Mouse (Mus musculus): ENCODE measurements around the gene 4930415O20Rik. TPM values are rescaled to one million over a fixed set of nuclear protein-coding genes. Genes with fewer than 3 reads are reported as not detected.

Gene 4930415O20Rik
- polyA plus RNA-seq, 1 experiment from 2014 or later: 0.30 TPM

DNA sequence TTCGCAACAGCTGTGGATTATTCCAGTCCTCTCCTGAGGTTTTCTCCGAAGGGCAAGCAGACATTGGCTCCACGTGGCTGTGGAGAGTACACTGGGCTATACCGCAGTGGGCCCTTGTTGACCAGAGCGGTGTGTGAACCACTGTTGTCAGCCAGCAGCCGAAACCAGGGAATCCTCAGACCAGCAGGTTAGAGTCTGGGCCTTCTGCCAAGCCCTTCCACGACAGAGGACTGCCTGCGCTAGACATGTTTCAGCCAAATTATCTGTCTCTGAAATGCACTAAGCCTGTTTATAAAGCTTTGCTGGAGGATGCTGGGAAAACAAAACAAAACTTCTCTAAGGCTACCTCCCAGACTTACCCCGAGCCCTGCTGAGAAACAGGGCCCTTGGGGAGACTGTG, 43.7 kb downstream of the 4930415O20Rik start:
- no peaks in the 10 kb centered on the region for H3K36me3 ChIP-seq (ENCODE audit: insufficient read depth, low read length)
- H3K9me3 ChIP-seq (replicated peaks; ENCODE audit: low read length): no peaks in the 10 kb centered on the region
- no peak for ATAC-seq (replicated peaks; ENCODE audit: low FRiP score, low read depth)
- 0 out of 2 replicates have a peak, but pooled peaks cover 6% of the 10 kb centered on the region for H3K4me1 ChIP-seq (replicated peaks; ENCODE audit: insufficient read depth, low read length)
- TF ChIP-seq CTCF (IDR thresholded peaks at IDR 0.05; ENCODE audit: low read depth): no peak
- no peak overlapping the region for H3K9ac ChIP-seq (ENCODE audit: low read depth, low read length)
- peak overlapping the region; percentile 63 for H3K27ac ChIP-seq
- no peak overlapping the region for H3K4me3 ChIP-seq (replicated peaks; ENCODE audit: low read depth, low read length)
- no peak for DNase-seq (ENCODE audit: low spot score)
- H3K27me3 ChIP-seq (ENCODE audit: insufficient read depth, low read length): no peaks in the 10 kb centered on the region
- no peak overlapping the region for H3K4me2 ChIP-seq (ENCODE audit: low read length)
- WGBS: 61% methylated on average over 9 of the region's 9 CpGs

DNA sequence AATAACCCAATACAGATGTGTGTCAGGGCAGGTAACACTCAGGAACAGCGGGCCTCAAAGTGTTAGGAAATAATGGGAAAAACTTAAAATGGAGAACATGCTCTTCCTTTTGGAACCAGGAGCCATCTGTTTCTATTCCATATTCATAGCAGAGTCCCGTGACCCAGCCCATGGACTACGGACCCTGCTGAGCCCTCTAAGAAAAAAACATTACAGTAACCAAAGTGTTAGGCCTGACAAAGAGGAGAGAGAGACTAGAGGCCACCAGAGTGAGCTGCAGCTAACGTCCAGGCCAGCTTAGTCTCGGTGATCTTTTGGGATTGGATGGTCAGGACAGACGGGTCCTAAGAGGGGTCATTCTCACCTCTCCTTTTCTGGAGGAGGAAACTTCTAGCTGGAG, 44.2 kb downstream of the 4930415O20Rik start:
- Histone ChIP-seq H3K4me1 (replicated peaks; ENCODE audit: insufficient read depth, low read length) (0 out of 2 replicates have a peak, but pooled peaks cover 6% of the 10 kb centered on the region), H3K27me3 (ENCODE audit: insufficient read depth, low read length) (no peaks in the 10 kb centered on the region), H3K9me3 (replicated peaks; ENCODE audit: low read length) (no peaks in the 10 kb centered on the region), H3K27ac (peak overlapping the region; percentile 63), H3K9ac (ENCODE audit: low read depth, low read length) (no peak overlapping the region), H3K36me3 (ENCODE audit: insufficient read depth, low read length) (no peaks in the 10 kb centered on the region), H3K4me2 (ENCODE audit: low read length) (no peak overlapping the region), H3K4me3 (replicated peaks; ENCODE audit: low read depth, low read length) (no peak overlapping the region)
- DNase-seq (ENCODE audit: low spot score) (no peak), ATAC-seq (replicated peaks; ENCODE audit: low FRiP score, low read depth) (peak; percentile 67; the same call in 1 of the 2 replicates)
- 54% methylated on average over 6 of the region's 6 CpGs for WGBS
- TF ChIP-seq CTCF (IDR thresholded peaks at IDR 0.05; ENCODE audit: low read depth): no peak

DNA sequence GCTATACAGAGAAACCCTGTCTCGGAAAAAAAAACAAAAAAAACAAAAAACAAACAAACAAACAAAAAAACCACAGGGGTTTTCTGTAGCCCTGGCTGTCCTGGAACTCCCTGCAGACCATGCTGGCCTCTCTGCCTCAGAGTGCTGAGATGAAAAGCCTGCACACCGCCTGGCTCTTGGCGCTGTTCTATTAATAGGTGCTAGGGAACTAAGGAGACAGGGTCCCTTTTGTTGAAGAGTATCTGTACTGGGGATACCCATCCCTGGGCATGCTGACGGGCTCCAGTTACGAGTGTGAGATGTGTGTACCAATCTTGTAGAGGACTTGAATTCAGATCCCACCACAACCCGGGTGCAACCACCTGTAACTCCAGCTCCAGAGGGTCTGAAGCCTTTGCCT, 44.9 kb downstream of the 4930415O20Rik start:
- ATAC-seq (replicated peaks; ENCODE audit: low FRiP score, low read depth) (no peak), DNase-seq (ENCODE audit: low spot score) (no peak)
- Histone ChIP-seq H3K4me3 (replicated peaks; ENCODE audit: low read depth, low read length) (no peak overlapping the region), H3K4me2 (ENCODE audit: low read length) (no peak overlapping the region), H3K27ac (no peak overlapping the region), H3K36me3 (ENCODE audit: insufficient read depth, low read length) (no peaks in the 10 kb centered on the region), H3K27me3 (ENCODE audit: insufficient read depth, low read length) (no peaks in the 10 kb centered on the region), H3K4me1 (replicated peaks; ENCODE audit: insufficient read depth, low read length) (0 out of 2 replicates have a peak, but pooled peaks cover 6% of the 10 kb centered on the region), H3K9me3 (replicated peaks; ENCODE audit: low read length) (no peaks in the 10 kb centered on the region), H3K9ac (ENCODE audit: low read depth, low read length) (no peak overlapping the region)
- no peak for TF ChIP-seq CTCF (IDR thresholded peaks at IDR 0.05; ENCODE audit: low read depth)
- 77% methylated on average over 6 of the region's 6 CpGs for WGBS

DNA sequence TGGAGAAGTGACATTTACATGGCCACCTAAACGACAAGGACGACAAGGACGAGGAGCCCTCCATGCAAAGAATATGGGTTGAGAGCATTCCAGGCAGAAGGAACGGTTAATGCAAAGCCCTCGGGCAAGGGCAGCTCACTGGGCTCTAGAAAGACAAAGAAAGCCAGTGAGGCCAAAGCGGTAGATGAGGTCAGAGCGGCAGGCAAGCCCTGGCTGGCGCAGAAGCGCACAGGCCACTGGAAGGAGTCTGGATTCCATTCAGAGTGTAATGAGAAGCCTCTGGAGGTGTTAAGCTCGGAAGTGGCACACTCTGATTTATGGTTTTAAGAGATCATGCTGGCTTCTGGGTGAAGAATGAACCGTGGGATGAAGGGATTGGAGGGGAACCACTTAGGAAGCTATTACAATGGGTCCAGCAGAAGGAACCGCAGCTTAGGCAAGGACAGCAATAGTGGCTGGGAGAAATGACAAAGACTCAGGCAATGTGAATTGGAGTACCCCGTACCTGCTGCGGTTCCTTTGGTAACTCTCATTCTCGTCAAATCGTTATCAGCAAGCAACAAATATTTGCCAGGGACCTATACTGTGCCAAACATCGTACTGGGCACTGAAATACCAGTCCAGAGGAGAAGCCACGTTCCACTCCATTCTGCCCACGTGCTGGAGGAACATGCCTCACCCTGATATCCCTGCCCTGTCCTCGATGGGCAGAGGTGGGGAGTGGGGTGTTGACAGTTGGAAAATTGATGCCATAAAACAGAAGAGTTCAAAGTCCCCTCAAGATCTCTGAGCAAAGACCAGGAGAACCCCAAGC, 45.8 kb downstream of the 4930415O20Rik start:
- ATAC-seq (replicated peaks; ENCODE audit: low FRiP score, low read depth) (0 out of 2 replicates have a peak, but pooled peaks have one; percentile 14), DNase-seq (ENCODE audit: low spot score) (no peak)
- H3K9me3 ChIP-seq (replicated peaks; ENCODE audit: low read length): no peaks in the 10 kb centered on the region
- H3K4me1 ChIP-seq (replicated peaks; ENCODE audit: insufficient read depth, low read length): 0 out of 2 replicates have a peak, but pooled peaks cover 6% of the 10 kb centered on the region
- H3K27me3 ChIP-seq (ENCODE audit: insufficient read depth, low read length): no peaks in the 10 kb centered on the region
- H3K4me2 ChIP-seq (ENCODE audit: low read length): peak overlapping the region; percentile 23; the same call in 1 of the 2 replicates
- no peak overlapping the region for H3K27ac ChIP-seq
- no peak overlapping the region for H3K4me3 ChIP-seq (replicated peaks; ENCODE audit: low read depth, low read length)
- 0 out of 2 replicates have a peak overlapping the region, but pooled peaks have one; percentile 0 for H3K9ac ChIP-seq (ENCODE audit: low read depth, low read length)
- no peak for TF ChIP-seq CTCF (IDR thresholded peaks at IDR 0.05; ENCODE audit: low read depth)
- WGBS: 31% methylated on average over 20 of the region's 20 CpGs
- H3K36me3 ChIP-seq (ENCODE audit: insufficient read depth, low read length): no peaks in the 10 kb centered on the region

DNA sequence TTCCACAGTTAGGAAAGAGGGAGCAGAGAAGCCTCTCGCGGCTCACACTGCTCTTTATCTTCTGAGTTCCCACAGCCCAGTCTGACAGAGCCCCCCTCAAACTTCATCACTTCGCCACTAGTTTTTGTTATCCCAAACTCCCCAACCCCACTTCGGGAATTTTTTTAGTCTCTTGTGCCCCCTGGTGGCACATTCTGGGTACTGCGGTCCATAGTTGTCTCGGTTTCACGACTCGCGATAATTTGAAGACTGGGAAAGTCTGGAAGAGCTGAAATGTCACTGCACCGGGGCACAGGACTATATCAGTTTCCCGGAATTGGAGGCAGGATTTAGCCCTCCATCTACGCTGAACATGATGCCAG, 46.4 kb downstream of the 4930415O20Rik start:
- Histone ChIP-seq H3K27me3 (ENCODE audit: insufficient read depth, low read length) (no peaks in the 10 kb centered on the region), H3K4me3 (replicated peaks; ENCODE audit: low read depth, low read length) (no peak overlapping the region), H3K4me2 (ENCODE audit: low read length) (peak overlapping the region; percentile 23; the same call in 1 of the 2 replicates), H3K27ac (no peak overlapping the region), H3K4me1 (replicated peaks; ENCODE audit: insufficient read depth, low read length) (0 out of 2 replicates have a peak, but pooled peaks cover 6% of the 10 kb centered on the region), H3K9me3 (replicated peaks; ENCODE audit: low read length) (no peaks in the 10 kb centered on the region), H3K36me3 (ENCODE audit: insufficient read depth, low read length) (no peaks in the 10 kb centered on the region), H3K9ac (ENCODE audit: low read depth, low read length) (0 out of 2 replicates have a peak overlapping the region, but pooled peaks have one; percentile 0)
- TF ChIP-seq CTCF (IDR thresholded peaks at IDR 0.05; ENCODE audit: low read depth): peak; percentile 94
- ATAC-seq (replicated peaks; ENCODE audit: low FRiP score, low read depth): no peak
- 1% methylated on average over 12 of the region's 12 CpGs for WGBS
- peak; percentile 89 for DNase-seq (ENCODE audit: low spot score)

DNA sequence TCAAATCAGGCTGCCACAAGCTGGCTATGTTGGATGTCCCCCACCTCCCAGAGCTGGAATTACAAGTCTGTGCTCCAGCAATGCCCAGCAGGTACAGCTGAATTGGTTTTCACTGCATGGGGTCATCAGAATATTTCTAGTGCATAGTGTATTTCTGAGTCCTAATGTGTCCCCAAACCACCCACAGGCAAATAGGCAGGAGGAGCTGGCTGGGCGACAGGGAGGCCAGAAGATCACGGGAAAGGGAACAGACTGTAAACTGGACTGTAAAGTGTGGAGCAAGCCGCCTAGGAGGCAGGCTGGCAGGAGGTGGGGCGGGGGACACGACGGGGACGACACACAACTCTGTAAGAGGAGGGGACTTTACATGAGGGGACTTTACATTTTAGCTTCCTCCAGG, 51.4 kb downstream of the 4930415O20Rik start:
- ATAC-seq (replicated peaks; ENCODE audit: low FRiP score, low read depth): no peak
- Histone ChIP-seq H3K4me1 (replicated peaks; ENCODE audit: insufficient read depth, low read length) (peaks cover 4% of the 10 kb centered on the region), H3K27ac (no peak overlapping the region), H3K36me3 (ENCODE audit: insufficient read depth, low read length) (no peaks in the 10 kb centered on the region), H3K27me3 (ENCODE audit: insufficient read depth, low read length) (no peaks in the 10 kb centered on the region), H3K9ac (ENCODE audit: low read depth, low read length) (no peak overlapping the region), H3K9me3 (replicated peaks; ENCODE audit: low read length) (no peaks in the 10 kb centered on the region), H3K4me2 (ENCODE audit: low read length) (no peak overlapping the region), H3K4me3 (replicated peaks; ENCODE audit: low read depth, low read length) (no peak overlapping the region)
- no peak for TF ChIP-seq CTCF (IDR thresholded peaks at IDR 0.05; ENCODE audit: low read depth)
- 8% methylated on average over 7 of the region's 7 CpGs for WGBS
- DNase-seq (ENCODE audit: low spot score): no peak
